Mouse (Mus musculus) layer of hippocampus, adult 9-10 months (tissue): ENCODE results near the gene Rce1.
"Not testable (repeated sequence)": the region's sequence is repeated elsewhere in the genome, so short reads cannot be mapped to it uniquely, and the experiment has no call there.

ENCODE experiments used
- DNase-seq: peaks from one replicate; pipeline ENCODE4 v3.0.0; 2022; ENCODE audit warnings: low spot score

Rce1 gene

DNA sequence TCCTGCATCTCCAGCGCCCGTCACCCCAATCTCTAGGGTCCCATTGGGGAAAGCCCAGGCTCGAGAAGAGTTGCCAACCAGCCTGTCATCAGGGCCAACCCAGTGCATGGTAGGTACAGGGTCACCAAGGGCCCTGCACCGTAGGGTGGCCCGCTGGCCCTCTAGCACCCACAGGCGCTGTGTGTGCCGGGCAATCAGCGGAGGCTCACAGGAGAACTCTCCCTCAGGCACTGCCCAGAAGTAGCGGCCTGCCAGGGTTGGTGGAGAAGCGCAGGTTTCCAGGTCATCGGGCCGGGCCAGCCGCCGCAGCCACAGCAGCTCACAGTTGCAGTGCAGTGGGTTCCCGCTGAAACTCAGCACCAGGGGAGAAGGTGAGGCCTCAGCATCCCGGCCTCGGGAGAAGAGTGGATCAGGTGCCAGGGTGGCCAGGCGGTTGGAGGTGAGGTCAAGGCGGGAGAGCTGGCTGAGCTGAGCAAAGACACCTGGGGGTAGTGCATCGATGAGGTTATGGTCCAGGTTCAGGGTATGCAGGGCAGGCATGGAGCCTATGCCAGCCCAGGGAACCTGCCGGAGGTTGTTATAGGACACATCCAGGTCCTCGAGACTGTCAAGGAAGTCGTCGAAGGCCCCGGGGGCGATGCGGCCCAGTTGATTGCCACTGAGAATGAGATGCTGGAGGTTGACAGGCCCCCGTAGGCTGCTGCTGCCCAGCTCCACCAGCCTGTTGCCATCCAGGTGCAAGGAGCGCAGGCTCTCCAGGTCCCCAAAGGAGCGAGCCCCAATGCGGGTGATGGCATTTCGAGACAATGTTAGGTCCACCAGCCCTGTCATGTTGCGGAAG, 11.8 kb downstream of the Rce1 start:
- DNase-seq, result no peak

DNA sequence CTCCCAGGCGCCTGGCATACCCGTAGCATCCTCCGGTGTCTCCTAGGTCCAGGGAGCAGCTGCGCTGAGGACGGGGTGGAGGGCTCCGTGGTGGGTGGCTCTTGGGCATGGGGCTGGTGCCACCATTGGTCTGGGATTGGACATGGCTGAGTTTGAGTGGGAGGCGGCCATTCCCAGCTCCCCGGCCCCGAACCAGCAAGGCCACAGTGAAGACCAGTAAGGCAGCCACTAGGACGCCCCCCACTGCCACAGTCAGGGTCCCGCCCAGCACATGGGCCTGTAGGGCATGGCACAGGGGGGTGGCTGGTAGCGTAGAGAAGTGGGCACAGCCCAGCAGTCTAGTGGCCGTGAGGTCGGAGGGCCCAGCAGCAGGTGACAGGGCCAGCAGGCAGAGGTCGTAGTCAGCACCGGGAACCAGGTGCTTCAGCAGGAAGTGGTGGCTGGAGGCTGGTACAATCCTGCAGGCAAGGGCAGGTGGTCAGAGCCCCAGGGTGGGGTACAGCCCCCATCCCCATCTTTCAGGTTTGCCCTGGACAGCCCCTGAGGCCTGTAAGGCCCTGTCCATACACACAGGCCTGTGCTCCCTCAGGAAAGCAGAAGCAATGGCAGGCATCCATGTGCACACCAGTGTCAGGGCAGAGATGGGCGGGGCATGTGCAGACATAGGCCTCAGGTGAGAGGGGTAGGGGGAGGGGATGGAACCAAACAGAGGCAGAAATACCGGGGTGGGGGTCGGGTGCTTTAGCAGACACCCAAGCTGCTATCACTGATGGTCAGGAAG, 13.1 kb downstream of the Rce1 start:
- DNase-seq, result no peak

DNA sequence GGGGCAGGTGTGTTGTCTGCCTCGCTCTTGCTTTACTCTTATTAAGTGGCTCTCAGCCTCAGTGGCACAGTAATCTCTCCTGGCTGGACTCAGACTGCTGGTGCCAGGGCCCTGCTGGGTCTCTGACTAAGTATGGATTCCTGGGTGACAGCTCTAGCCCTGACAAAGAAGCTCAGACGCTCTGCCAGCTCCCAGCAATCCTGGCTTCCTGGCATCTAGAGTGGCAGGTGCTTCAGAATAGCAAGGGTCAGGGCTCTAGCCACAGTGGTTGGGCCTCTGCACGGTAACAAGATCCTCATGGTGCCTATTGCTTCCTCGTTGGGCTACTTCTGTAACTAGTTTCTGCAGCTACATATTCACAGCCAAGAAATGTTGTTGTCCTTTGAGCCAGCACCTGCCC, 15.3 kb downstream of the Rce1 start:
- no peak for DNase-seq

DNA sequence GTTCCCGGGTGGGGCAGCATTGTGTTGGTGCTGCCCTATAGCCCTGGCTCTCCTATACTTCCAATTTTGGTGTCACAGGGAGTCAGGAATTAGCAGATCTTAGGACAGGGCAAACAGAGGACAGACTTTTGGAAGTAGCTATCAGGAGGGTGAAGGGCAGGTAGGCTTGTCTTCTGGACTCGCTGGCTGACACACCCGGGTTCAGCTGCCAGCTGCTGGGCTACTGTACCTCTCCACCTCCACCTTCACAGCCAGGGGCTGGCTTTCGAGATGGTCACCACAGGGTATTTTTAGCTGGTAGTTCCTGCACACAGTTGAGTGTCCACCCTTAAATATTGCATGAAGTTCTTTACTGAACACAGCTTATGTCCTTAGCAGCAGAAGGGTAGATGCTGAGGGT, 16.9 kb downstream of the Rce1 start:
- no peak for DNase-seq

DNA sequence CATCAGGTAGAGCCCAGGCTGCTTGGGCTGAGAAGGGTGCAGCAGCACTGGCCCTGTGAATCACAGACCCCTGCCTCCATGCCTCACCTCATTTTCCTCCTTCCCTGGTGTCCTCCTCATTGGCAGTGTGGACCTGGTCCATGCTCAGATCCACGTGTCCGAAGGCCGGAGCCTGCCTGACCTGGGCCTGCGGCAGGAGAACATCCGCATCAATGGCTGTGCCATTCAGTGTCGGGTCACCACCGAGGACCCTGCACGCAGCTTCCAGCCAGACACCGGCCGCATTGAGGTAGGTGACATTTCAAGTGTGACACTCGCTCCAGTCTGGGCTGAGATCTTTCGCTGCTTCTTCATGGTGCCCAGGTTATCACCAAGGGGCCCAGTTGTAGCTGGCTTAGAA, 18.0 kb downstream of the Rce1 start:
- no peak for DNase-seq

DNA sequence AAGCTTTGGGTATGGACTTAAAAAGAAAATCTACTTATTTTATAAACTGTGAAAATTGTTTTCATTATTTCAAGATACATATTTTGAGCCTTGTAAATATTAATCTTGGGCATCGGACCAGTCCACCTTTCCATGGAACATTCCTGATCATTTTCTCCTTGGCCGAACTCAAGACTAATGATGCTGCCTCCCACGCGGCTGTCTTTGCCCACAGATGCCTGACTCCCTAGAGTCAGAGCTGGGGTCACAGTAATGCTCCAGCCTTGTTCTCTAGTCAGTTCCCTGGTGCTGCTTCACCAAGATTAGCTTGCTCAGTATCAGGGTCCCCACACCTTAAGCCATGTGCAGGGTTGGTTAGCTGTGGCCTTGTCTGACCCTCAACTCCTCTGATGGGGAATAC, 19.8 kb downstream of the Rce1 start:
- DNase-seq, result no peak

DNA sequence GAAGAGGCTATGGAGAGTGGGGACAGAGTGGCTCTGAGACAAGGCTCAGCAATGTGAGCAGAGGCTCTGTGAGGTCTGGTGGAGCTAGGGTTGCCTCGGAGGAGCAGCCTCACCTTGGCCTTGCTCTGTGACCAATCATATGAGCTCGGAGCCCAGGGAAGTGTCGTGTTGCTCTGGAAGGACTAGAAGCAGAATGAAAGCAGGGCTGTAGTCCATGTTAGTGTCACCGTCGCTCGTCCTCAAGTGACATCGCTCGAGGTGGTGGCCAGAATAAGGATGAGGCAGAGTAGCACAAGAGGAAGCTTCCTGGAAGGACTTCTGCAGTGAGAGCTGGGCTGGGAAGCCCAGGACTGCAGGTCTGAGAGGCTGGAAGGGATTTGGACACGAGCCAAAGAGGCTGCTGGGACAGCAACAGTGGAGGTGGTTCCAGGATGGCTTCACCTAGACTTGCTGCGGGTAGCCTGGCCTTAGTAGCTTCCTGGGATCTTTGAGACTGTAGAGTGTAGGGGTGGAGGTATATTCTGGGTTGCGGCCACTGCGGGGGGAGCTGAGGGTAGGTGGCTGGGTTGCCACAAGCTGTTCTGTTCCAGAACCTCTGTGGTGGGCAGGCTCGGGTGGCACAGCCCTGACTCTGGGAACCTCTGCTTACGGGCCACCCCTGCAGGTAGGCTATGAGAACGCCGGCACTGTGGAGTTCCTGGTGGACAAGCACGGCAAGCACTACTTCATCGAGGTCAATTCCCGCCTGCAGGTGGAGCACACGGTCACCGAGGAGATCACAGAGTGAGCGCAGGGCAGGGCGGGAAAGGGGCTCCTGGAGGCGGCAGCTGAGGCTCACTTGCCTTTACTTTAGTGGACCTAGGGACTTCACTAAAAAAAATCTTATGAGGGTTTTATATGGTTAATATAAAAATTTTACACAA, 21.4 kb downstream of the Rce1 start:
- no peak for DNase-seq

DNA sequence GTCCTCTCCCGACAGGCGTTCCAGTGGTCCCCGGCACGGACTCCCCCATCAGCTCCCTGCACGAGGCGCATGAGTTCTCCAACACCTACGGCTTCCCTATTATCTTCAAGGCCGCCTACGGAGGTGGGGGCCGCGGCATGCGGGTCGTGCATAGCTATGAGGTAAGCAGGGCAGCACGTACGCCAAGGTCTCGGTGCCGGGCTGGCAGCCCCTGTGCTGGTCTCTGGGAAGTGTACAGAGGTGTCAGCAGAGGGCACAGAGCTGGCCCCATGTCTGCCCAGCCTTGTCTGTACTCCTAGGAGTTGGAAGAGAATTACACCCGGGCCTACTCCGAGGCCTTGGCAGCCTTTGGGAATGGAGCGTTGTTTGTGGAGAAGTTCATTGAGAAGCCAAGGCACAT, 23.0 kb downstream of the Rce1 start:
- DNase-seq, result no peak

DNA sequence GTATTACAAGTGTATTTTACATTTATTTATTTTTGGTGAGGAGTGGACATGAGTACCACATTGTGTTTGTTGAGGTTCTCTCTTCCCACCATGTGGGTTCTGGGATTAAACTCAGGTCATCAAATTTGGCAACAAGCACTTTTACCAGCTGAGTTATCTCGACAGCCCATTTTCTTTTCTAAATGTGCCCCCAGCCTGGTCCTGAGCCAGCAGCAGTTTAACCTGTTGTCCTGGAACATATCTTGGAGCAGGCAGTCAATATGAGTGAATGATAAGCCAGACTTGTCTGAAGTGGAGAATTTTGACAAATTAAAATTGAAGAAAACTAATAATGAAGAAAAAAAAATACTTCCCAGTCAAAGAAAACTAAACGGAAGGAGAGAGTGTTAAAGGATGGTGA, 29.4 kb downstream of the Rce1 start:
- DNase-seq, result no peak

DNA sequence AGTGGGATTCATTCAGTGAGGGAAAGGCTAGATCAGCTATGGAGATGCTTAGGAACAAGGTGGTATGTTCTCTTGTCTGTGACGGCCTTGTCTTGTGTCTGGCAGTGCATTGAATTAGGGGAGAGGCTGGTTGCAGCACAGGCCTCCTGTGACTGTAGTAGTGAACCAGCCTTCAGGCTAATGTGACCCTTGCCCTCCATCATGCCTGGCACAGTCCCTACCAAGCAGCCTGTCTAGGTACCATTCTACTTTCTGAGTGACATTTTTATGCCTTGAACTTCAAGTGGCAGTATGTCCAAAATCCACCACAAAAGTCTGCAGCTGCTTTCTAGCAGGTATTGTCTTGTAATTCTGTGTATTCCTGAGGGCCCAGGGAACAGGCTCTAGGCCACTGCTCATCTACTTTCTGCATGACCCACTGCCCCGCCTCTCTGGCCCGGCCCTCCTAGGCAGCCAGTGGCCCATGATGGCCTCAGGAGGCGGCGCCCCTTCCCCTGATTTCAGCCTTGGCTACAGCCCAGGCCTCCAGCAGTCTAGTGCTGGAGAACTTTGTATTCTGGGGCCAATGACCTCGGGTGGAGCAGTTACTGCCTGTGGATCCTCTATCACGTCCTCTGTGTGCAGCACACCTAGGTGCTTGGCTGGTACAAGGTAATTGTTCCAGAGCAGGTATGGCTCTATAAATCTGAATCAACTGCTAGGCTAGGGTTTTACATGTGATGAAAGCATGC, 31.5 kb downstream of the Rce1 start:
- no peak for DNase-seq

DNA sequence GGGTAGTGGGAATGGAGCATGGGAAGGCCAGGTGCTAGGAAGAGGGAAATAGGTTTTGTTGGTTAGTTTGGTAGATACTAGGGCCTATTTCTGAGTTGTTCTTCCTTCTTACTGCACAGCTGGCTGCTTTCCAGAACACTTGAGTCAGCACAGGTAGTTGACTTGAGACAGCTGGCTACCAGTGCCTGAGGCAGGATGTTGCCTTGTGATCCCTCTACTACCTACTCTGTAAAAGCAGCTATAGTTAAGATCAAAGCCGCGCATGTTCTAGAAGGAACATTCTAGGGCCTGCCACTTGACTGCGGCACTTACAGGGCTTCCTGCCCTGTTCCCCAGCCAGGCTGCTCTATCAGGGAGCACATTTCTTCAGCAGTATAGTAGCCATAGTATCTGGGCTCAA, 35.4 kb downstream of the Rce1 start:
- DNase-seq, result no peak

DNA sequence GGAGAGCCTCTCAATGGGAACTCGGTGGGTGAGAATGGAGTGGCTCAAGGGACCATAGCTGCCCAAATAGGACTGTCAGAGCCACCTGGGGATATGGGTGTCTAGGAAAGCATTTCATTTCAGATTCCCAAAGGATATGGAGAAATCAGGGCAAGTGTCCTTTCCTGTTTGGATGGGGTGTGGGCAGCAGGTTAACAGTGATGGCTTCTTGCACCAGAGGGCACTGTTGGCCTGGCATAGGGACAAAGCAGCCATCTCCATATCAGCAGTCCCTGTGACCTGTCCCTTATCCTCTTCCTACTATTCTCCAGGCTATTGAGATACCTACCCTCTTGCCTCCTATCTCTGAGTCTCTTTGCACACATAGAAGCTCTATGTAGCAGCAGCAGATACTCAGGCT, 36.4 kb downstream of the Rce1 start:
- DNase-seq, result no peak

DNA sequence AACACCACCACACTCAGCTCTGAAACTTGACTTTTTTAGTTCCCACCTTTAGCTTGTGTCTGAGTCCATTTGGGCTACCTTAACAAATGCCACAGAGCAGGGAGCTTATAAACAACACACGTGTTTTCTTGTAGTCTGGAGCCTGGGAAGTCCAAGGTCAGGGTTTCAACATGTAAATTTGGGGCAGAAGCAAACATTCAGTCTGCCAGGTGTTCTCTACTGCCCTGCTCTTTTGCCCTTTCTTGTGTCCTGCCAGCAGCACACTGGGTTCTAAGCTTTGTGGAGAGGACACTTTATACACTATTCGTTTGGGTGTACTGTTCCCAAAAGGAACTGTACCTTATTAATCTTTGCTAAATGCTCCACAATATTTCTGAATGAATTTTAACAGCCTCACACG, 37.0 kb downstream of the Rce1 start:
- DNase-seq, result no peak

DNA sequence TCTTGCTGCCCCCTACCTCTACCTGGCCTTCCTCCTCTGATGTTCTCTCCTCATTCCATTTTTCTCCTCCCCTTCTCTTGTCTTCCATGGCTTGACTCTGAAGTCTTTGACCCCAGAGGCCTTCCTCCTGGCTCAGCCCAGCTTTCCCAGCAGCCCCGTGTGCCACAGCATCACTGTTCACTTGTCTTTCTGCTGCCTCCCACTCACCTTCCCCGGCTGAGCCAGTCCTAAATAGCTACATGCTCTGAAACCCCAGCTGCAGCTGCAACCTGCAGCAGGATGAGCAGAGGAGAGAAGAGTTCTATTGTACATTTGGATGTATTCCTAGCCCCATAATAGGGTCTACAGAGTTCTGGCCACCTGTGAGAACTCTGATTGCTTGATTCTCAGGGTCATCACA, 38.0 kb downstream of the Rce1 start:
- no peak for DNase-seq

DNA sequence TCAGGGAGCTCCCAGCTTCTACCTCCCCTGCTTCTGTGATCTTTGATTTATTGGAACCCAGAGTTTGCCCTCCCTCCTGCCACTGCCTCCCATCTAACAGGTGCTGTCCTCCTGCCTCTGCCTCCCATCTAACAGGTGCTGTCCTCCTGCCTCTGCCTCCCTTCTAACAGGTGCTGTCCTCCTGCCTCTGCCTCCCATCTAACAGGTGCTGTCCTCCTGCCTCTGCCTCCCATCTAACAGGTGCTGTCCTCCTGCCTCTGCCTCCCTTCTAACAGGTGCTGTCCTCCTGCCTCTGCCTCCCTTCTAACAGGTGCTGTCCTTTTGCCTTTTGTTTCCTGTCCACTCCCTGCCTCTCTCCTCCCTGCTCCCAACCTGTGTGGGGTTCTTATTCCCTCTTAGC, 38.7 kb downstream of the Rce1 start:
- DNase-seq, result not testable (repeated sequence)

DNA sequence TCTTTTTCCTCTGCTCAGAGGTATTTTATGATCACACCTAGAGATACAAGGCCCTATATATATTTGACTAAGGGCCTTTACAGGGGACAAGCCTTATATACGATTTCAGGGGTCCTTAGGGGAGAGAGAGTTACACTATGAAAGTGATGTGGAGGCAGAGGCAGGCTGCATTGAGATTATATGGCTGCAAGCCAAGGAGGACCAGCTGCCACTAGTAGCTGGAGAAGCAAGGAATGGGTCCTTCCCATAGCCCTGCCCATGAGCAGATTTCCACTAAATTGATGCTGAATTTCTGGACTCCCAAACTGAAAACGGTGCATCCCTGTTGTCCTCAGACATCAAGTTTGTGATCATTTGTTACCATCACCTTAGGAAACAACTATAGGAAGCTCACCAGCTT, 41.6 kb downstream of the Rce1 start:
- no peak for DNase-seq

DNA sequence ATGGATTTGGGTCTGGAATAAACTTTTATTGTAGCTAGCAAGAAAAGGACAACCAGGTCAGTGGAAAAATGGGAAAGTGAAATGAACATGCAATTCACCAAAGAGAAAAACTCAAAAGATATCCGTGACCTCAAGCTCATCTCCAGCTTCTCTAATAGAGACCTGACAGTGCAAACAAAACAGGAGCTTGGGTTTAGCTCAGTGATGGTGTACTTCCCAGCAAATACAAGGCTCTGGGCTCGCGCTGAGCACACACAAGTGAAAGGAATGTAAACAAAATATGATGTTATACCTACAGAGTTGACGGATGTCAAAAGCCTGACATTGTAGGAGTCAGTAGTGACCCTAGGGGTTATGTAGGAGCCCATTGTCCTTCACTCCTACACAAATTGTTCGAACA, 46.1 kb downstream of the Rce1 start:
- no peak for DNase-seq

DNA sequence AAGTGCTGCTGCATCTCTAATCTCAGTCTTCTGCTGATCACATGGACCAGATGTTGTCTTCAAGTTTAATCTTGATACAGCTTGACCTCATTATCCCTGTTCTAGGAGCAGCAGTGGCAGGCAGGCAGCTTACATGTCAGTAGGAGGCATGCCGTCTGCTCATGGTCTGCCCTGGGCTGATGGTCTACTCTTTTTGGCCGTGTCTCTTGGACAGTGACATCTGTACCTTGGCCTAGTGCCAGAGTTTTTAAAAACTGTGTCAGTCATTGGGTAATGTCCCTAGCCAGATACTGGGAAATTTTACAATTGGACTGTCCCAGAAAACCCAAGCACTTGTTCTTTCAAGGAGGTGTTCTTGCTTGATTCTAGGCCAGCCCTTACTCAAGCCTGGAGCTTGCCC, 46.6 kb downstream of the Rce1 start:
- DNase-seq, result no peak

DNA sequence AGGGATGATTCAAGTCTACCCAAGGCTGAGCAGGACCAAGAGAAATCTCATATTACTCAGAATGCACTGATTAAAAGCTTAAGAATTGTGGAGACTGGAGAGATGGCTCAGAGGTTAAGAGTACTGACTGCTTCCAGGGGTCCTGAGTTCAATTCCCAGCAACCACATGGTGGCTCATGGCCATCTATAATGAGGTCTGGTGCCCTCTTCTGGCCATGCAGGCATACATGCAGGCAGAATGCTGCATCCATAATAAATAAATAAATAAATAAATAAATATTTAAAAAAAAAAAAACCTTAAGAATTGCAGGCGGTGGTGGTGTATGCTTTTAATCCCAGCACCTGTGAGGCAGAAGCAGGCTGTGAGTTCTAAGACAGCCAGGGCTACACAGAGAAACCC, 52.2 kb downstream of the Rce1 start:
- no peak for DNase-seq
